Mouse (Mus musculus) skeletal muscle tissue, adult 2 months (tissue): ENCODE results near the gene Rimbp2.
"Not testable (repeated sequence)": the region's sequence is repeated elsewhere in the genome, so short reads cannot be mapped to it uniquely, and the experiment has no call there.

Source experiments
- DNase-seq: peaks from one replicate; pipeline ENCODE4 v3.0.0-alpha.2; 2012; ENCODE audit warnings: low read depth, low spot score

The Rimbp2 gene

GRCm38 (mm10) chr5:128953278-128954070 is at the start of gene Rimbp2:
TSS of gene Rimbp2 (minus strand) at chr5:128953486.
- no peak for DNase-seq

- DNase-seq: peak; percentile 45
These were observed 49.3 kb upstream of the Rimbp2 start for GRCm38 (mm10) chr5:129002571-129003011.

GRCm38 (mm10) chr5:129000706-129001468 is 47.6 kb upstream of the Rimbp2 start:
- DNase-seq: peak; percentile 20

GRCm38 (mm10) chr5:128987141-128987954 is 34.1 kb upstream of the Rimbp2 start:
- DNase-seq: no peak

- no peak for DNase-seq
These were observed 32.7 kb upstream of the Rimbp2 start for GRCm38 (mm10) chr5:128985946-128986345.

- no peak for DNase-seq
These were observed 31.2 kb upstream of the Rimbp2 start for GRCm38 (mm10) chr5:128984536-128984935.

GRCm38 (mm10) chr5:128981607-128982006 is 28.3 kb upstream of the Rimbp2 start:
- DNase-seq: no peak

GRCm38 (mm10) chr5:128980857-128981256 is 27.6 kb upstream of the Rimbp2 start:
- DNase-seq: no peak

GRCm38 (mm10) chr5:128978957-128979356 is 25.7 kb upstream of the Rimbp2 start:
- DNase-seq: no peak

- DNase-seq: not testable (repeated sequence)
These were observed 24.2 kb upstream of the Rimbp2 start for GRCm38 (mm10) chr5:128977466-128977865.

GRCm38 (mm10) chr5:128976266-128976665 is 23.0 kb upstream of the Rimbp2 start:
- DNase-seq: no peak

- DNase-seq: no peak
These were observed 18.0 kb upstream of the Rimbp2 start for GRCm38 (mm10) chr5:128971298-128971697.

GRCm38 (mm10) chr5:128970878-128971277 is 17.6 kb upstream of the Rimbp2 start:
- no peak for DNase-seq

- DNase-seq: no peak
These were observed 11.1 kb upstream of the Rimbp2 start for GRCm38 (mm10) chr5:128964353-128964752.

- no peak for DNase-seq
These were observed 5.6 kb upstream of the Rimbp2 start for GRCm38 (mm10) chr5:128958916-128959315.

- not testable (repeated sequence) for DNase-seq
These were observed 1.1 kb upstream of the Rimbp2 start for GRCm38 (mm10) chr5:128954371-128954770.

GRCm38 (mm10) chr5:128952291-128953195 is 743 bp downstream of the Rimbp2 start:
- no peak for DNase-seq

- no peak for DNase-seq
These were observed 1.8 kb downstream of the Rimbp2 start for GRCm38 (mm10) chr5:128951472-128951871.

GRCm38 (mm10) chr5:128947093-128947492 is 6.2 kb downstream of the Rimbp2 start:
- DNase-seq: no peak

- no peak for DNase-seq
These were observed 12.8 kb downstream of the Rimbp2 start for GRCm38 (mm10) chr5:128940436-128940835.
